14 mouse cellular contexts compared by ENCODE assay signal in the genomic region with DNA sequence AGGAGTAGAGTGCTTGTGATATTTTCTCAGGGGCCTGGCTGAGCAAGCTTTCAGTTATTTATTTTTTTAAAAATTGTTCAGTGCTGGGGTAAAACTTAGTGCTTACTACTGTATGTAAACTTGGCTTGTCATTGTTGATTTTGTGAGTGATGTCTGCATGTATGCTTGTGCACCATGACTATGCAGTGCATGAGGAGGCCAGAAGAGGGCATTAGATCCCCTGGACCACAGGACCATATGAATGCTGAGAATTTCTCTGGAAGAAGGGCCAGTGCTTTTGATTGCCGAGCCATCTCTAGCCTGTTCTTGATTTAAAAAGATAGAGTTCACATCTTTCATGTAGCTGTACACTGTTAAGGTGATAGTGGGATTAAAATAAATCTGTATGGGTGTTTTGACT. TPM values are rescaled to one million over a fixed set of nuclear protein-coding genes. Genes with fewer than 3 reads are reported as not detected.
A peak's percentile ranks its signal among the peaks of the same experiment; 100 is the strongest.
DNase-seq lines count a peak whose midpoint lies in the region; ATAC-seq and TF ChIP-seq lines count a peak whose summit lies in the region.
"Had no signal": no experiment of that assay in that cellular context is flagged by ENCODE, and none has a peak within 500 bp of the region (broad histone marks: within the 10 kb centered on the region; RNA-seq: fewer than 3 reads in every experiment).

No protein-coding gene starts in this region.

- no peaks in the 10 kb centered on the region for H3K9me3 ChIP-seq in hindbrain, postnatal 0 days (ENCODE audit: low read length)
- no peaks in the 10 kb centered on the region for H3K9me3 ChIP-seq in hindbrain, embryonic 12.5 days (replicated peaks)

- no peaks in the 10 kb centered on the region for H3K4me1 ChIP-seq in hindbrain, postnatal 0 days (ENCODE audit: insufficient read depth, low read length)
- H3K4me1 ChIP-seq in hindbrain, embryonic 12.5 days, result no peaks in the 10 kb centered on the region

- no peaks in the 10 kb centered on the region for H3K27me3 ChIP-seq in hindbrain, postnatal 0 days (ENCODE audit: insufficient read depth, low read length)
- no peaks in the 10 kb centered on the region for H3K27me3 ChIP-seq in hindbrain, embryonic 12.5 days

- WGBS in hindbrain, postnatal 0 days, result 81% methylated on average over 1 of the region's 1 CpGs
- 80% methylated on average over 1 of the region's 1 CpGs for WGBS in hindbrain, embryonic 12.5 days

- no peak overlapping the region for H3K4me2 ChIP-seq in hindbrain, postnatal 0 days (ENCODE audit: low read depth, low read length)
- H3K4me2 ChIP-seq in hindbrain, embryonic 12.5 days (replicated peaks), result no peak overlapping the region

- peaks cover 16% of the 10 kb centered on the region for H3K36me3 ChIP-seq in hindbrain, postnatal 0 days (ENCODE audit: insufficient read depth, low read length)
- peaks cover 30% of the 10 kb centered on the region for H3K36me3 ChIP-seq in hindbrain, embryonic 12.5 days

- no peak for ATAC-seq in hindbrain, postnatal 0 days
- ATAC-seq in hindbrain, embryonic 12.5 days (ENCODE audit: low FRiP score), result no peak
- ATAC-seq in erythroid progenitor cell, adult 5-6 weeks (replicated peaks; ENCODE audit: low FRiP score, poor library complexity, severe bottlenecking), result no peak
- ATAC-seq: hindbrain, embryonic 16.5 days had no signal

- no peak overlapping the region for H3K27ac ChIP-seq in hindbrain, postnatal 0 days
- H3K27ac ChIP-seq in hindbrain, embryonic 12.5 days, result no peak overlapping the region

- TF ChIP-seq CTCF in hindbrain, postnatal 0 days (IDR thresholded peaks at IDR 0.05; ENCODE audit: low read depth), result peak; percentile 63

- H3K9ac ChIP-seq in hindbrain, postnatal 0 days (replicated peaks; ENCODE audit: low read length), result no peak overlapping the region
- H3K9ac ChIP-seq in hindbrain, embryonic 12.5 days, result no peak overlapping the region

- no peak overlapping the region for H3K4me3 ChIP-seq in hindbrain, postnatal 0 days (ENCODE audit: low read length)
- H3K4me3 ChIP-seq in hindbrain, embryonic 12.5 days, result no peak overlapping the region

- peak; percentile 45 for DNase-seq in hindbrain, postnatal 0 days (ENCODE audit: low spot score)
- DNase-seq in thymus, postnatal 4 days, result peak; percentile 28
- no peak for DNase-seq in thymus, postnatal 0 days (ENCODE audit: low spot score)
- DNase-seq in embryo, embryonic 11 days, result peak; percentile 11
- DNase-seq in neural tube, embryonic 10.5 days (ENCODE audit: extremely low spot score, low spot score), result no peak
- no peak for DNase-seq in urinary bladder, postnatal 14 days (ENCODE audit: low spot score)
- DNase-seq: cerebellum, adult 11-12 months; right cerebral cortex, postnatal 4 days had no signal

RNA-seq across cellular contexts. Expression of gene Gm5129, which starts 35.2 kb away (rescaled TPM):
- total RNA-seq in hindbrain, postnatal 0 days (2014; rRNA removed), result not detected in 2 replicates
- not detected in 2 replicates for polyA plus RNA-seq in hindbrain, postnatal 0 days (2015; fragmentation: Nextera tagmentation; extraction: Ambion mirVana)
- polyA plus RNA-seq in hindbrain, embryonic 12.5 days (2016; fragmentation: Nextera tagmentation; extraction: Ambion mirVana), result not detected in 2 replicates
- not detected in 2 replicates for polyA plus RNA-seq in thymus, postnatal 0 days (2015; fragmentation: Nextera tagmentation; extraction: Ambion mirVana)
- total RNA-seq in erythroid progenitor cell, adult 5-6 weeks (2015; ENCODE audit: low replicate concordance), result 10.8 TPM in 1 of 2 replicates, not detected in the other
- not detected in 2 replicates for total RNA-seq in erythroid progenitor cell, adult 5-6 weeks (2017; ENCODE audit: low replicate concordance)
- polyA plus RNA-seq: frontal cortex, adult 2 months; hindbrain, embryonic 16.5 days; liver, embryonic 16.5 days; urinary bladder, adult 2 months had no signal

RNA-seq across cellular contexts. Expression of gene Dnajb6, which starts 35.4 kb away (rescaled TPM):
- total RNA-seq in hindbrain, postnatal 0 days (2014; rRNA removed), result 96.3 and 140 TPM in 2 replicates
- 292 and 307 TPM in 2 replicates for polyA plus RNA-seq in hindbrain, postnatal 0 days (2015; fragmentation: Nextera tagmentation; extraction: Ambion mirVana)
- 227 and 270 TPM in 2 replicates for polyA plus RNA-seq in hindbrain, embryonic 12.5 days (2016; fragmentation: Nextera tagmentation; extraction: Ambion mirVana)
- 179 and 189 TPM in 2 replicates for polyA plus RNA-seq in thymus, postnatal 0 days (2015; fragmentation: Nextera tagmentation; extraction: Ambion mirVana)
- total RNA-seq in erythroid progenitor cell, adult 5-6 weeks (2015; ENCODE audit: low replicate concordance), result 107 and 154 TPM in 2 replicates
- total RNA-seq in erythroid progenitor cell, adult 5-6 weeks (2017; ENCODE audit: low replicate concordance), result 111 and 121 TPM in 2 replicates

Comparison
In these comparisons a context has a peak if more than half of its experiments do, and no peak if none do; other contexts are left out.
1. DNase-seq: peak in hindbrain, postnatal 0 days (single experiment), thymus, postnatal 4 days (single experiment) and embryo, embryonic 11 days (single experiment); none in thymus, postnatal 0 days (single experiment), neural tube, embryonic 10.5 days (single experiment) and urinary bladder, postnatal 14 days (single experiment).